Mouse (Mus musculus) forebrain, embryonic 11.5 days (tissue): ENCODE results near the gene Gm2000. TPM values are rescaled to one million over a fixed set of nuclear protein-coding genes. Genes with fewer than 3 reads are reported as not detected.

Experiments
- polyA plus RNA-seq: library from polyadenylated mRNA; unstranded; fragments of >200 nt; fragmentation: Nextera tagmentation; extraction: Ambion mirVana; gene quantifications from 2 replicates; pipeline ENCODE4 v1.2.1, GENCODE M21; 2014

Gene Gm2000
- polyA plus RNA-seq, 1 experiment from 2014 or later, result 877 TPM

Other genes with a start within 250 kb of the Gm2000 start
- gene Fam163a, start 161.0 kb upstream of the Gm2000 start, polyA plus RNA-seq, result 2.6 and 3.2 TPM in 2 replicates
- 0.07 and 0.32 TPM in 2 replicates for gene Tdrd5, start 62.4 kb upstream of the Gm2000 start, polyA plus RNA-seq
- 0.21 and 0.41 TPM in 2 replicates for gene Nphs2, start 55.3 kb upstream of the Gm2000 start, polyA plus RNA-seq
- gene Axdnd1, start 55.1 kb downstream of the Gm2000 start, polyA plus RNA-seq, result 0.43 TPM in 1 of 2 replicates, not detected in the other
- 22.5 and 25.8 TPM in 2 replicates for gene Soat1, start 108.3 kb downstream of the Gm2000 start, polyA plus RNA-seq
- 0.12 and 0.37 TPM in 2 replicates for gene Gm10031, start 158.0 kb downstream of the Gm2000 start, polyA plus RNA-seq
- 5.7 TPM in 2 replicates for gene Abl2, start 192.7 kb downstream of the Gm2000 start, polyA plus RNA-seq